8 mouse cellular contexts compared by ENCODE assay signal in the genomic region with DNA sequence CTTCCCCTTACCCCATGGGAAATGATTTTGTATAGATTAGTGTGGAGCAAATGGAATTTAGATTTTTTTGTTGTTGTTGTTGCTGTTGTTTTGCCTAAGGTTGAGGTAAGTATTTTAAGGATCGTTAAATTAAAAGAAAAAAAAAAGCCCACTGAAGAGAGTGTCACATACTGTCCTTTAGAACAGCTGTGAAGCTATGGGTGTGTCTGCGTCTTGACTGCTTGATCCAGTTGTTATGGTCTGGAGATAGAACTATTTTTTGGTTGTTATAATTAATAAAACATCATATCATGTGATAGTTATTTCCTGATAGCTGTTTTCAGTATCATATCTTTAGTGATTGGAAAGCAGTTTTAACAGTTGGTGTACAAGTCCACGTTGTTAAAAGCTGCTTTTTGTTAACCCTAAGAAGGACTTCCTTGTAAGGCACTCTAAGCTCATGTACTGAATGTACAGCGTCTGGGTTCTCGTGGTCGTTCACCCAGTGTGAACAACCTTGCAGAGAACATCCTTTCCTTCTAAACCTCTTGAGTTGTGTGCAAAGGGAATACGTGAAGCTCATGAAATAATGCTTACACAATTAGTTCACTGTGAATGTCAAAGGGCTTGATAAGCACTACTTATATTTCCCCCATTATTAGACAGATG. TPM values are rescaled to one million over a fixed set of nuclear protein-coding genes. Genes with fewer than 3 reads are reported as not detected.
A peak's percentile ranks its signal among the peaks of the same experiment; 100 is the strongest.
DNase-seq lines count a peak whose midpoint lies in the region; ATAC-seq and TF ChIP-seq lines count a peak whose summit lies in the region.

No protein-coding gene starts in this region.

- dilution Hi-C loops in CH12.LX (cut with MboI; ENCODE audit: extremely low pct_ligation_motif_present, extremely low pct_unique_long_range_greater_than_20kb, low sequenced_read_pairs) = no loop called here

- peak overlapping the region; percentile 93 for H3K4me2 ChIP-seq in CH12.LX (ENCODE audit: insufficient read depth, low read depth, poor library complexity, severe bottlenecking)
- H3K4me2 ChIP-seq in heart, postnatal 0 days (ENCODE audit: low read depth, low read length) = peak overlapping the region; percentile 94
- H3K4me2 ChIP-seq in liver, embryonic 16.5 days (ENCODE audit: low read depth, low read length) = peak overlapping the region; percentile 86

- no peak for DNase-seq in CH12.LX (ENCODE audit: extremely low read depth)
- DNase-seq in heart, postnatal 0 days (ENCODE audit: low spot score) = no peak
- no peak for DNase-seq in cerebellum, adult 11 months
- DNase-seq in thymus, postnatal 4 days = no peak
- DNase-seq in layer of hippocampus, adult 11-12 months (ENCODE audit: low spot score) = no peak

- in situ Hi-C loops in CH12.LX (cut with MboI; ENCODE audit: low pct_ligation_motif_present, low pct_unique_long_range_greater_than_20kb, low sequenced_read_pairs) = loop anchor here (5.0 kb wide), 1 partner anchor 58 kb away; no protein-coding TSS in a partner anchor

- no peak for ATAC-seq in erythroblast, adult 5-6 weeks (replicated peaks; ENCODE audit: low FRiP score, poor library complexity, severe bottlenecking)
- no peak for ATAC-seq in heart, postnatal 0 days (ENCODE audit: insufficient read depth, low read depth)
- ATAC-seq in liver, embryonic 16.5 days (ENCODE audit: low read depth) = no peak

- H3K27ac ChIP-seq in CH12.LX (ENCODE audit: insufficient read depth, low read depth) = no peak overlapping the region
- no peak overlapping the region for H3K27ac ChIP-seq in heart, postnatal 0 days (ENCODE audit: low read depth)
- no peak overlapping the region for H3K27ac ChIP-seq in liver, embryonic 16.5 days (ENCODE audit: low read length)

- TF ChIP-seq POLR2A in CH12.LX (IDR thresholded peaks at IDR 0.05; ENCODE audit: low read depth, low read length) = no peak

- TF ChIP-seq CTCF in CH12.LX (conservative IDR thresholded peaks at IDR 0.05 in 1 of 2, IDR thresholded peaks at IDR 0.05 in 1 of 2; ENCODE audit: low read depth in 2 of 2, low read length in 2 of 2) = no peak
- TF ChIP-seq CTCF in heart, postnatal 0 days (IDR thresholded peaks at IDR 0.05; ENCODE audit: low read depth) = no peak

- WGBS in heart, postnatal 0 days = 50% methylated on average over 7 of the region's 7 CpGs
- WGBS in liver, embryonic 16.5 days (ENCODE audit: insufficient replicate concordance) = 32% methylated on average over 7 of the region's 7 CpGs

- no peaks in the 10 kb centered on the region; the same call in 1 of the 2 replicates for H3K9me3 ChIP-seq in erythroblast, embryonic 14.5 days (ENCODE audit: control insufficient read depth, low read length)
- no peaks in the 10 kb centered on the region for H3K9me3 ChIP-seq in CH12.LX (replicated peaks; ENCODE audit: low read length)
- no peaks in the 10 kb centered on the region for H3K9me3 ChIP-seq in heart, postnatal 0 days (replicated peaks; ENCODE audit: control insufficient read depth, low read length)
- H3K9me3 ChIP-seq in liver, embryonic 16.5 days (replicated peaks; ENCODE audit: control insufficient read depth, low read length) = no peaks in the 10 kb centered on the region

- no peak for TF ChIP-seq EP300 in CH12.LX (IDR thresholded peaks at IDR 0.05; ENCODE audit: low read length)
- no peak for TF ChIP-seq EP300 in heart, postnatal 0 days (IDR thresholded peaks at IDR 0.05; ENCODE audit: low read depth)

- TF ChIP-seq RAD21 in CH12.LX (IDR thresholded peaks at IDR 0.05; ENCODE audit: low read depth, low read length) = no peak

- no peaks in the 10 kb centered on the region for H3K27me3 ChIP-seq in erythroblast, embryonic 14.5 days (ENCODE audit: control insufficient read depth)
- no peaks in the 10 kb centered on the region for H3K27me3 ChIP-seq in CH12.LX (replicated peaks)
- no peaks in the 10 kb centered on the region for H3K27me3 ChIP-seq in heart, postnatal 0 days (ENCODE audit: control insufficient read depth, insufficient read depth, low read length)
- no peaks in the 10 kb centered on the region for H3K27me3 ChIP-seq in liver, embryonic 16.5 days (ENCODE audit: control insufficient read depth, insufficient read depth, low read depth, low read length)

- H3K4me3 ChIP-seq in erythroblast, embryonic 14.5 days (replicated peaks) = peak overlapping the region; percentile 97
- peak overlapping the region; percentile 52 to 97 (median 93) for H3K4me3 ChIP-seq in CH12.LX (replicated peaks in 1 of 3; ENCODE audit: low read depth in 2 of 3, low read length in 2 of 3, poor library complexity in 1 of 3)
- peak overlapping the region; percentile 99 for H3K4me3 ChIP-seq in heart, postnatal 0 days (ENCODE audit: low read depth, low read length)
- no peak overlapping the region for H3K4me3 ChIP-seq in liver, embryonic 16.5 days (ENCODE audit: low read depth, low read length)

- H3K4me1 ChIP-seq in erythroblast, embryonic 14.5 days (ENCODE audit: control insufficient read depth) = peaks cover 56% of the 10 kb centered on the region
- H3K4me1 ChIP-seq in CH12.LX (ENCODE audit: control insufficient read depth in 1 of 2, insufficient read depth in 2 of 2) = peaks cover 16 to 52% of the 10 kb centered on the region in 2 experiments
- H3K4me1 ChIP-seq in heart, postnatal 0 days (ENCODE audit: control insufficient read depth, insufficient read depth) = peaks cover 25% of the 10 kb centered on the region
- peaks cover 21% of the 10 kb centered on the region for H3K4me1 ChIP-seq in liver, embryonic 16.5 days (ENCODE audit: control insufficient read depth, low read depth, low read length)

- peak overlapping the region; percentile 86; the same call in 1 of the 2 replicates for H3K9ac ChIP-seq in CH12.LX (ENCODE audit: insufficient read depth, low read depth)
- H3K9ac ChIP-seq in heart, postnatal 0 days (replicated peaks; ENCODE audit: low read depth, low read length) = no peak overlapping the region
- no peak overlapping the region for H3K9ac ChIP-seq in liver, embryonic 16.5 days (ENCODE audit: low read depth, low read length)

- H3K36me3 ChIP-seq in erythroblast, embryonic 14.5 days (ENCODE audit: control insufficient read depth) = peaks cover 15% of the 10 kb centered on the region
- peaks cover 8 to 15% of the 10 kb centered on the region in 2 experiments for H3K36me3 ChIP-seq in CH12.LX (replicated peaks in 1 of 2; ENCODE audit: control insufficient read depth in 1 of 2, insufficient read depth in 1 of 2, low read length in 1 of 2)
- H3K36me3 ChIP-seq in heart, postnatal 0 days (replicated peaks; ENCODE audit: control insufficient read depth, insufficient read depth, low read length) = peaks cover 9% of the 10 kb centered on the region; the same call in 1 of the 2 replicates
- H3K36me3 ChIP-seq in liver, embryonic 16.5 days (ENCODE audit: control insufficient read depth, insufficient read depth) = peaks cover 7% of the 10 kb centered on the region

- H3K79me2 ChIP-seq in CH12.LX (replicated peaks; ENCODE audit: control insufficient read depth, extremely low read depth, insufficient read depth, poor library complexity, severe bottlenecking) = peaks cover 18% of the 10 kb centered on the region; the same call in 1 of the 2 replicates

TF ChIP-seq in CH12.LX, 34 proteins besides CTCF, POLR2A, EP300 and RAD21 (continues in another document):
- no peak for TF ChIP-seq BHLHE40 (IDR thresholded peaks at IDR 0.05; ENCODE audit: low read depth, low read length)
- TF ChIP-seq TBP (conservative IDR thresholded peaks at IDR 0.05; ENCODE audit: low read depth, low read length) = no peak
- no peak for TF ChIP-seq RCOR1 (conservative IDR thresholded peaks at IDR 0.05; ENCODE audit: low read depth, low read length)
- TF ChIP-seq E2F4 (IDR thresholded peaks at IDR 0.05; ENCODE audit: insufficient replicate concordance, low read depth, low read length) = no peak
- no peak for TF ChIP-seq NELFE (IDR thresholded peaks at IDR 0.05; ENCODE audit: low read depth, low read length)
- TF ChIP-seq MYC (IDR thresholded peaks at IDR 0.05; ENCODE audit: low read depth, low read length) = no peak
- TF ChIP-seq ZMIZ1 (IDR thresholded peaks at IDR 0.05; ENCODE audit: low read depth, low read length) = no peak
- no peak for TF ChIP-seq MAX (IDR thresholded peaks at IDR 0.05; ENCODE audit: low read length)
- TF ChIP-seq MAFK (IDR thresholded peaks at IDR 0.05; ENCODE audit: insufficient replicate concordance, low read length) = no peak

RNA-seq across cellular contexts. Expression of gene Pdcd4, which starts 12.9 kb away (rescaled TPM):
- 0.38 and 0.73 TPM in 2 replicates for polyA plus RNA-seq in erythroblast, embryonic 14.5 days (2012)
- 46.9 and 57.7 TPM in 2 replicates for total RNA-seq in erythroblast, adult 5-6 weeks (2015; ENCODE audit: low replicate concordance)
- 66.9 and 99.0 TPM in 2 replicates for total RNA-seq in erythroblast, adult 5-6 weeks (2017; ENCODE audit: low replicate concordance)
- total RNA-seq in CH12.LX (2012; rRNA removed) (21.0 and 26.3 TPM in 2 replicates), CH12.LX (2014; rRNA removed) (24.3 and 24.4 TPM in 2 replicates)
- polyA plus RNA-seq in CH12.LX (2012; ENCODE audit: insufficient read length, low read depth) = 37.9 and 39.0 TPM in 2 replicates
- 4.2 and 5.5 TPM in 2 replicates for total RNA-seq in heart, postnatal 0 days (2014; rRNA removed; ENCODE audit: low replicate concordance)
- 28.6 and 34.8 TPM in 2 replicates for polyA plus RNA-seq in heart, postnatal 0 days (2015; fragmentation: Nextera tagmentation; extraction: Ambion mirVana)
- 21.5 TPM in 2 replicates for polyA plus RNA-seq in liver, embryonic 16.5 days (2015; fragmentation: Nextera tagmentation; extraction: Ambion mirVana)

RNA-seq across cellular contexts. Expression of gene Shoc2, which starts 39.1 kb away (rescaled TPM):
- polyA plus RNA-seq in erythroblast, embryonic 14.5 days (2012) = 0.16 and 0.17 TPM in 2 replicates
- total RNA-seq in erythroblast, adult 5-6 weeks (2015; ENCODE audit: low replicate concordance) = 23.6 and 25.1 TPM in 2 replicates
- 18.4 and 18.6 TPM in 2 replicates for total RNA-seq in erythroblast, adult 5-6 weeks (2017; ENCODE audit: low replicate concordance)
- total RNA-seq in CH12.LX (2012; rRNA removed) = 14.1 and 15.4 TPM in 2 replicates
- total RNA-seq in CH12.LX (2014; rRNA removed) = 25.8 and 27.1 TPM in 2 replicates
- polyA plus RNA-seq in CH12.LX (2012; ENCODE audit: insufficient read length, low read depth) = 20.4 and 23.7 TPM in 2 replicates
- total RNA-seq in heart, postnatal 0 days (2014; rRNA removed; ENCODE audit: low replicate concordance) = 38.0 and 48.6 TPM in 2 replicates
- 20.1 and 22.1 TPM in 2 replicates for polyA plus RNA-seq in heart, postnatal 0 days (2015; fragmentation: Nextera tagmentation; extraction: Ambion mirVana)
- 16.6 TPM in 2 replicates for polyA plus RNA-seq in liver, embryonic 16.5 days (2015; fragmentation: Nextera tagmentation; extraction: Ambion mirVana)

RNA-seq across cellular contexts. Expression of gene Bbip1, which starts 39.5 kb away (rescaled TPM):
- 0.66 and 0.76 TPM in 2 replicates for polyA plus RNA-seq in erythroblast, embryonic 14.5 days (2012)
- total RNA-seq in erythroblast, adult 5-6 weeks (2015; ENCODE audit: low replicate concordance) = 31.3 and 40.5 TPM in 2 replicates
- 18.9 and 28.3 TPM in 2 replicates for total RNA-seq in erythroblast, adult 5-6 weeks (2017; ENCODE audit: low replicate concordance)
- total RNA-seq in CH12.LX (2012; rRNA removed) (38.8 and 42.2 TPM in 2 replicates), CH12.LX (2014; rRNA removed) (95.7 and 106 TPM in 2 replicates)
- polyA plus RNA-seq in CH12.LX (2012; ENCODE audit: insufficient read length, low read depth) = 41.0 and 43.4 TPM in 2 replicates
- 32.1 and 45.5 TPM in 2 replicates for total RNA-seq in heart, postnatal 0 days (2014; rRNA removed; ENCODE audit: low replicate concordance)
- polyA plus RNA-seq in heart, postnatal 0 days (2015; fragmentation: Nextera tagmentation; extraction: Ambion mirVana) = 74.2 and 78.3 TPM in 2 replicates
- polyA plus RNA-seq in liver, embryonic 16.5 days (2015; fragmentation: Nextera tagmentation; extraction: Ambion mirVana) = 33.8 and 40.1 TPM in 2 replicates

Comparison
In these comparisons a context has a peak if more than half of its experiments do, and no peak if none do; other contexts are left out.
1. RNA of gene Pdcd4, which starts 12.9 kb away (polyA plus RNA-seq): 37.9 to 39.0 TPM in CH12.LX, 28.6 to 34.8 TPM in heart, postnatal 0 days and 21.5 TPM in liver, embryonic 16.5 days; 0.38 to 0.73 TPM in erythroblast, embryonic 14.5 days; every median in the first group is over 10 times any median in the second.
2. RNA of gene Shoc2, which starts 39.1 kb away (polyA plus RNA-seq): 20.4 to 23.7 TPM in CH12.LX, 20.1 to 22.1 TPM in heart, postnatal 0 days and 16.6 TPM in liver, embryonic 16.5 days; 0.16 to 0.17 TPM in erythroblast, embryonic 14.5 days; every median in the first group is over 10 times any median in the second.
3. RNA of gene Bbip1, which starts 39.5 kb away (polyA plus RNA-seq): 74.2 to 78.3 TPM in heart, postnatal 0 days, 41.0 to 43.4 TPM in CH12.LX and 33.8 to 40.1 TPM in liver, embryonic 16.5 days; 0.66 to 0.76 TPM in erythroblast, embryonic 14.5 days; every median in the first group is over 10 times any median in the second.
4. Peak in every context shown above with its lines, with median percentiles within 50 percentile points of each other: H3K4me2 ChIP-seq.